Mouse (Mus musculus): ENCODE data around the gene Ralgds. TPM values are rescaled to one million over a fixed set of nuclear protein-coding genes. Genes with fewer than 3 reads are reported as not detected.

Gene Ralgds
- polyA plus RNA-seq, 1 experiment from 2014 or later: 93.2 TPM

- ATAC-seq (ENCODE audit: low FRiP score, low read depth): 0 out of 2 replicates have a peak, but pooled peaks have one; percentile 28
- WGBS: 53% methylated on average over 11 of the region's 11 CpGs
- Histone ChIP-seq H3K4me1 (replicated peaks) (0 out of 2 replicates have a peak, but pooled peaks cover 5% of the 10 kb centered on the region), H3K9me3 (no peaks in the 10 kb centered on the region), H3K4me3 (no peak overlapping the region), H3K36me3 (peaks cover 92% of the 10 kb centered on the region), H3K9ac (no peak overlapping the region), H3K27me3 (no peaks in the 10 kb centered on the region), H3K4me2 (no peak overlapping the region), H3K27ac (replicated peaks) (no peak overlapping the region)
Observed at GRCm38 (mm10) chr2:28547237-28548172, 34.6 kb downstream of the Ralgds start.

GRCm38 (mm10) chr2:28549157-28549556 is 36.2 kb downstream of the Ralgds start:
- 0 out of 2 replicates have a peak, but pooled peaks cover 5% of the 10 kb centered on the region for H3K4me1 ChIP-seq (replicated peaks)
- H3K27me3 ChIP-seq: no peaks in the 10 kb centered on the region
- H3K27ac ChIP-seq (replicated peaks): no peak overlapping the region
- H3K4me3 ChIP-seq: no peak overlapping the region
- no peak overlapping the region for H3K9ac ChIP-seq
- no peak overlapping the region for H3K4me2 ChIP-seq
- WGBS: 93% methylated on average over 13 of the region's 13 CpGs
- no peak for ATAC-seq (ENCODE audit: low FRiP score, low read depth)
- H3K9me3 ChIP-seq: no peaks in the 10 kb centered on the region
- peaks cover 93% of the 10 kb centered on the region for H3K36me3 ChIP-seq

DNA sequence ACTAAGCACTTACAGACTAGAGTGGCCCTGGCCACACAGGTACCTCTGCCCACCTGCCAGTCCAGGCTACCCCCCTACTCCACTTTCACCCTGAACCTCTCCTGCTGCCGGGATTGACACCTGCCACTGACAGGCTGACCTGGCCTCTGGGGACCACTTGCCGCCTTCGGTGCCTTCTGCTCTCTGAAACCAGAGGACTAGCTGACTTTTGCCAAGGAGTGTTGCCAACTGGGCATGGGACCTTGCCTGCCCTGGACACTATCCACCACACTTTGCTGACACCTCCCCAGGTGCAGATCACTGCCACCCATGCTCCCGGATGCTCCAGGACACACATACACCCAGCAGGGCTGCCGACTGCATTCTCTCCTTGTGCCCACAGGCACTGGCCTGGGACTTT is 39.4 kb downstream of the Ralgds start:
- ATAC-seq (ENCODE audit: low FRiP score, low read depth): no peak
- 91% methylated on average over 5 of the region's 5 CpGs for WGBS
- Histone ChIP-seq H3K4me1 (replicated peaks) (0 out of 2 replicates have a peak, but pooled peaks cover 4% of the 10 kb centered on the region), H3K27ac (replicated peaks) (no peak overlapping the region), H3K36me3 (peaks cover 75% of the 10 kb centered on the region), H3K4me3 (no peak overlapping the region), H3K9ac (no peak overlapping the region), H3K9me3 (no peaks in the 10 kb centered on the region), H3K27me3 (no peaks in the 10 kb centered on the region), H3K4me2 (no peak overlapping the region)

GRCm38 (mm10) chr2:28557452-28557851 is 44.5 kb downstream of the Ralgds start:
- Histone ChIP-seq H3K36me3 (peaks cover 26% of the 10 kb centered on the region), H3K9ac (no peak overlapping the region), H3K4me1 (replicated peaks) (no peaks in the 10 kb centered on the region), H3K27me3 (no peaks in the 10 kb centered on the region), H3K9me3 (no peaks in the 10 kb centered on the region), H3K4me3 (no peak overlapping the region), H3K27ac (replicated peaks) (no peak overlapping the region), H3K4me2 (no peak overlapping the region)
- WGBS: 84% methylated on average over 5 of the region's 5 CpGs
- no peak for ATAC-seq (ENCODE audit: low FRiP score, low read depth)

- no peak for ATAC-seq (ENCODE audit: low FRiP score, low read depth)
- Histone ChIP-seq H3K4me2 (no peak within 1 kb of the TSS), H3K4me1 (replicated peaks) (no peaks in the 10 kb centered on the region), H3K36me3 (peaks cover 32% of the 10 kb centered on the region), H3K9me3 (no peaks in the 10 kb centered on the region), H3K27me3 (no peaks in the 10 kb centered on the region), H3K4me3 (no peak within 1 kb of the TSS), H3K9ac (no peak within 1 kb of the TSS), H3K27ac (replicated peaks) (no peak within 1 kb of the TSS)
- 72% methylated on average over 6 of the region's 6 CpGs for WGBS
Observed at GRCm38 (mm10) chr2:28563303-28563702, 50.4 kb downstream of the Ralgds start, which contains the start of gene Cel. Cel (minus strand) TSS chr2:28563403.

DNA sequence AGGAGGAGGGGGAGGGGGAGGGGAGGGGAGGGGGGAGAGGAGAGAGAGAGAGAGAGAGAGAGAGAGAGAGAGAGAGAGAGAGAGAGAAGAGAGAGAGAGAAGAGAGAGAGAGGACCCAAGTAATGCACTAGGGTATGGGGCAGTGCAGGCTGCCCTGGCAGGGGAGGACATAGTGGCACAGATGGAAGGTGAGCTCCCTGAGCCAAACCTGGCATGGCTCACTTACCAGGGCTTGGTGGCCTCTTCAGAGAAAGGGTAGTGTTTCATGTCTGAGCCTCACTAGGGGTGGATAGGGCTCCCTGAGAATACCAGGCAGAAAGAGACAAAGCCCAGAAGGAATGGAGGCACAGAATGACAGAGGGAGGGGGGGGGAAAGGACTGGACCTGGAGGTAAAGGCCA is 50.9 kb downstream of the Ralgds start:
- H3K4me1 ChIP-seq (replicated peaks): no peaks in the 10 kb centered on the region
- H3K4me3 ChIP-seq: no peak overlapping the region
- no peak for ATAC-seq (ENCODE audit: low FRiP score, low read depth)
- no peak overlapping the region for H3K9ac ChIP-seq
- H3K27me3 ChIP-seq: no peaks in the 10 kb centered on the region
- H3K27ac ChIP-seq (replicated peaks): no peak overlapping the region
- no peaks in the 10 kb centered on the region for H3K9me3 ChIP-seq
- H3K4me2 ChIP-seq: no peak overlapping the region
- peaks cover 34% of the 10 kb centered on the region for H3K36me3 ChIP-seq

DNA sequence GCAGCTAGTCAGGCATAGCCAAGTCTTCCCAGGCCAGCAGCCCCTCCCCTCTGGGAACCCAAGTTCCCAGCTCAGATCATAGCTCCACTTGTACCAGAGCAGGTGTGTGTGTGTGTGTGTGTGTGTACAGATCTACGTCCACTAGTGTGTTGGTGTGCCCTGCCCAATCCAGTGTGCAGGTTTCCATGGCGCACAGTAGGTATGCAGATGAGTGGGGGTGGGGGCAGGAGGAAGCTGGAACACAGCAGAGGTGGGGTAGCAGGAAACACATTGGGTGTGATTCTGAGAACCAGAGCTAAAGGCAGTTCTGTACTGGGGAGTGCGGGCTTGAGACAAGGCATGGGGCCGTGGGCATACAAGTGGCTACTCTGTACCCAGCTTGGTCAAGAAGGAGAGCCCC is 51.5 kb downstream of the Ralgds start:
- H3K4me3 ChIP-seq: no peak overlapping the region
- no peaks in the 10 kb centered on the region for H3K4me1 ChIP-seq (replicated peaks)
- H3K4me2 ChIP-seq: no peak overlapping the region
- H3K27me3 ChIP-seq: no peaks in the 10 kb centered on the region
- H3K9ac ChIP-seq: no peak overlapping the region
- peaks cover 36% of the 10 kb centered on the region for H3K36me3 ChIP-seq
- no peak overlapping the region for H3K27ac ChIP-seq (replicated peaks)
- H3K9me3 ChIP-seq: no peaks in the 10 kb centered on the region
- WGBS: 85% methylated on average over 4 of the region's 4 CpGs
- no peak; the same call in 1 of the 2 replicates for ATAC-seq (ENCODE audit: low FRiP score, low read depth)

GRCm38 (mm10) chr2:28566545-28566944 is 53.6 kb downstream of the Ralgds start:
- Histone ChIP-seq H3K36me3 (peaks cover 50% of the 10 kb centered on the region), H3K4me3 (no peak overlapping the region), H3K9ac (no peak overlapping the region), H3K9me3 (no peaks in the 10 kb centered on the region), H3K27ac (replicated peaks) (0 out of 2 replicates have a peak overlapping the region, but pooled peaks have one; percentile 30), H3K4me2 (no peak overlapping the region), H3K27me3 (no peaks in the 10 kb centered on the region), H3K4me1 (replicated peaks) (no peaks in the 10 kb centered on the region)
- 71% methylated on average over 5 of the region's 5 CpGs for WGBS
- ATAC-seq (ENCODE audit: low FRiP score, low read depth): no peak

DNA sequence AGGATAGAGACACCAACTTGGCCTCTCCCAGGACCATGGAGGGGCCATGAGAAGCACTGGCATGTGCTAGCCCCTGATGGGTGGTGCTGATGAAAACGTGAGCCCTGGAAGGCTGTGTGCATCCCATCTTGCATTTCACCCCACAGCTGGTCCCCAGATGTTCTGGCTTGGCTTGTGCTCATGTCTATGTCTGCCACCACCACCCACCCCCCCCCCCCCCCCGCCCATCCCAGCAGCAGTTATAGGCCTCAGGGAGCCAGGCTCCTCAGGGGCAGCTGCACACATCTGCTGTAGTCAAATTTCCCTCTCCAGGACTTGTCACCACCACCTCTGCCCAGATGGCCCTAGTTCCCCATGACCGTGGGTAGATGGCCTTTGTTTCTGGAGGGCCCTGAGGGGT is 57.0 kb downstream of the Ralgds start:
- H3K27ac ChIP-seq (replicated peaks): no peak overlapping the region
- H3K9me3 ChIP-seq: no peaks in the 10 kb centered on the region
- ATAC-seq (ENCODE audit: low FRiP score, low read depth): no peak
- peaks cover 77% of the 10 kb centered on the region for H3K36me3 ChIP-seq
- no peak overlapping the region for H3K9ac ChIP-seq
- H3K4me2 ChIP-seq: no peak overlapping the region
- H3K27me3 ChIP-seq: no peaks in the 10 kb centered on the region
- no peak overlapping the region for H3K4me3 ChIP-seq
- H3K4me1 ChIP-seq (replicated peaks): no peaks in the 10 kb centered on the region
- 66% methylated on average over 2 of the region's 3 CpGs for WGBS

DNA sequence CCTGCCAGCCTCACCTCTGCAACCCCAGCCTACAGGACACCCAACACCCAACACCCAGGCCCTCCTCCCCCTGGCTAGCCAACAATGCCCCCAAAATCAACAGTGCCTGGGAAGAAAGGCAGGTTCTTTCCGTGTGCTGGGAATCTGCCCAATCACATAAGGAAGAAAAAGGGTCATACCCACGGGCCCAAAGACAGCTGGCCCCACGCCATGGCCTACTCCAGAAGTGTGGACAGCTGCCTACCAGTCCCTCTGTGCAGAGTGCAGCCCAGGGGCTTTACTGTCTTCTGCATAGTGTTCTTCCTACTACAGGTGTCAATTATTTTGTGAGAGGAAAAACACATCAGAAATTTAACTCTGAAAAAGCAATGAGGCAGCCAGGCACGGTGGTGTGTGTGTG is 62.4 kb downstream of the Ralgds start:
- Histone ChIP-seq H3K4me2 (no peak overlapping the region), H3K27me3 (no peaks in the 10 kb centered on the region), H3K36me3 (peaks cover 66% of the 10 kb centered on the region), H3K27ac (replicated peaks) (no peak overlapping the region), H3K9me3 (no peaks in the 10 kb centered on the region), H3K4me3 (no peak overlapping the region), H3K9ac (no peak overlapping the region), H3K4me1 (replicated peaks) (no peaks in the 10 kb centered on the region)
- 85% methylated on average over 4 of the region's 4 CpGs for WGBS
- ATAC-seq (ENCODE audit: low FRiP score, low read depth): no peak

DNA sequence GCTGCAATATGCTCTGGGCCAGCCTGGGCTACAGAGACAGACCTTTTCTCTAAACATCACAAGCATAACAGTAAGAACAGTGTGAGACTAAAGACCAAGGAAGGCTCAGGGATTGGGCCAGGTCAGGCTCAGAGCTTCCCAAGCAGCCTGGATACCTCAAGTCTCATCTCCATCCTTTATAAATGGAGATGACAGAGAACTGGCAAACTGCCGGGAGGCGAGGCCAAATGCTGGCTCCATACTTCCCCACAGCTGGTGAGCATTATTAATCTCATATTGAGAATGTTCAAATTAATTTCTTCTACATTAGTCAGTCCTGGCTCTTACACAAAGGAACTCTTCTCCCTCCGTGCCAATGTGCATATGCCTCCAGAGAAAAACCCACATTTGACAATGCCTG is 63.9 kb downstream of the Ralgds start:
- peaks cover 59% of the 10 kb centered on the region for H3K36me3 ChIP-seq
- H3K9ac ChIP-seq: no peak overlapping the region
- H3K9me3 ChIP-seq: no peaks in the 10 kb centered on the region
- H3K4me3 ChIP-seq: no peak overlapping the region
- ATAC-seq (ENCODE audit: low FRiP score, low read depth): no peak
- no peak overlapping the region for H3K4me2 ChIP-seq
- H3K4me1 ChIP-seq (replicated peaks): peaks cover 15% of the 10 kb centered on the region
- 89% methylated on average over 3 of the region's 3 CpGs for WGBS
- no peaks in the 10 kb centered on the region for H3K27me3 ChIP-seq
- no peak overlapping the region for H3K27ac ChIP-seq (replicated peaks)

- Histone ChIP-seq H3K4me3 (no peak overlapping the region), H3K9ac (no peak overlapping the region), H3K9me3 (no peaks in the 10 kb centered on the region), H3K36me3 (peaks cover 49% of the 10 kb centered on the region), H3K4me2 (no peak overlapping the region), H3K27me3 (no peaks in the 10 kb centered on the region), H3K4me1 (replicated peaks) (peaks cover 20% of the 10 kb centered on the region), H3K27ac (replicated peaks) (no peak overlapping the region)
- WGBS: 73% methylated on average over 5 of the region's 5 CpGs
- no peak for ATAC-seq (ENCODE audit: low FRiP score, low read depth)
Observed at GRCm38 (mm10) chr2:28578003-28578402, 65.1 kb downstream of the Ralgds start.
